Mouse (Mus musculus) intestine, embryonic 16.5 days (tissue): ENCODE results near the gene Mrpl20. TPM values are rescaled to one million over a fixed set of nuclear protein-coding genes. Genes with fewer than 3 reads are reported as not detected.

ENCODE experiments used
- ATAC-seq: fragments of 200-750 bp; cut with Nextera tagmentation; 2 replicates; pipeline ENCODE4 v1.8.0; 2017; ENCODE audit warnings: moderate TSS enrichment, moderate library complexity
- H3K27ac ChIP-seq: fragments of 300-500 bp; sonication (generic); 2 replicates; pipeline ENCODE4 v1.5.1; 2014; ENCODE audit warnings: mild to moderate bottlenecking, low read length
- H3K27me3 ChIP-seq: fragments of 300-500 bp; sonication (generic); replicated peaks from 2 replicates; pipeline ENCODE4 v1.6.1; 2014; ENCODE audit warnings: low read length, control low read depth, mixed read lengths; ENCODE audit not compliant: control insufficient read depth, insufficient read depth
- H3K36me3 ChIP-seq: fragments of 300-500 bp; sonication (generic); 2 replicates; pipeline ENCODE4 v1.6.1; 2014; ENCODE audit warnings: low read length, control low read depth; ENCODE audit not compliant: control insufficient read depth, insufficient read depth
- H3K4me1 ChIP-seq: fragments of 300-500 bp; sonication (generic); 2 replicates; pipeline ENCODE4 v1.6.1; 2014; ENCODE audit warnings: low read length, control low read depth, mixed read lengths; ENCODE audit not compliant: control insufficient read depth, insufficient read depth
- H3K4me2 ChIP-seq: fragments of 300-500 bp; sonication (generic); 2 replicates; pipeline ENCODE4 v1.6.1; 2014; ENCODE audit warnings: low read depth, low read length, control low read depth
- H3K4me3 ChIP-seq: fragments of 300-500 bp; sonication (generic); 2 replicates; pipeline ENCODE4 v1.5.1; 2014; ENCODE audit warnings: mild to moderate bottlenecking, low read length
- H3K9ac ChIP-seq: fragments of 300-500 bp; sonication (generic); 2 replicates; pipeline ENCODE4 v1.6.1; 2014; ENCODE audit warnings: low read depth, low read length
- H3K9me3 ChIP-seq: fragments of 300-500 bp; sonication (generic); 2 replicates; pipeline ENCODE4 v1.6.1; 2016; ENCODE audit warnings: low read length, control low read depth; ENCODE audit not compliant: control insufficient read depth
- WGBS: fragments of 180-500 bp; shearing (Covaris S2); extraction: QIAGEN DNeasy Blood & Tissue Kit; methylation state at CpG from one replicate; pipeline ENCODE4 v1.1.7; 2014; 5-methylcytosine and 5-hydroxymethylcytosine counted together
- polyA plus RNA-seq: library from polyadenylated mRNA; unstranded; fragments of >200 nt; fragmentation: Nextera tagmentation; extraction: Ambion mirVana; gene quantifications from 2 replicates; pipeline ENCODE4 v1.2.1, GENCODE M21; 2015

Gene Mrpl20
- polyA plus RNA-seq, 1 experiment from 2014 or later = 226 TPM

- no peak overlapping the region for H3K4me2 ChIP-seq
Measured at GRCm38 (mm10) chr4:155843231-155843630, 40.6 kb downstream of the Mrpl20 start.

GRCm38 (mm10) chr4:155846871-155847578 is 44.3 kb downstream of the Mrpl20 start, which contains the start of gene Dvl1:
Gene Dvl1, plus strand, starts transcription at chr4:155847402.
- H3K9ac ChIP-seq = peak within 1 kb of the TSS; percentile 90
- H3K4me3 ChIP-seq = peak within 1 kb of the TSS; percentile 86
- H3K27me3 ChIP-seq = no peaks in the 10 kb centered on the region
- H3K4me2 ChIP-seq = peak within 1 kb of the TSS; percentile 85
- H3K4me1 ChIP-seq = peaks cover 27% of the 10 kb centered on the region
- no peaks in the 10 kb centered on the region for H3K36me3 ChIP-seq
- 2% methylated on average over 59 of the region's 65 CpGs for WGBS
- peak; percentile 94 for ATAC-seq
- H3K9me3 ChIP-seq = no peaks in the 10 kb centered on the region
- H3K27ac ChIP-seq = peak within 1 kb of the TSS; percentile 58; the same call in 1 of the 2 replicates

More at GRCm38 (mm10) chr4:155843231-155843630, 40.6 kb downstream of the Mrpl20 start:
- Histone ChIP-seq H3K9me3 (no peaks in the 10 kb centered on the region), H3K27me3 (no peaks in the 10 kb centered on the region), H3K27ac (no peak overlapping the region), H3K9ac (no peak overlapping the region), H3K36me3 (no peaks in the 10 kb centered on the region), H3K4me3 (no peak overlapping the region), H3K4me1 (peaks cover 28% of the 10 kb centered on the region)
- ATAC-seq = no peak
- 91% methylated on average over 5 of the region's 5 CpGs for WGBS

GRCm38 (mm10) chr4:155847591-155848352 is 45.1 kb downstream of the Mrpl20 start:
- H3K27me3 ChIP-seq = no peaks in the 10 kb centered on the region
- H3K9ac ChIP-seq = peak overlapping the region; percentile 90
- peak overlapping the region; percentile 58; the same call in 1 of the 2 replicates for H3K27ac ChIP-seq
- H3K4me2 ChIP-seq = peak overlapping the region; percentile 76
- WGBS = 2% methylated on average over 63 of the region's 69 CpGs
- H3K4me1 ChIP-seq = peaks cover 27% of the 10 kb centered on the region
- ATAC-seq = peak; percentile 65
- no peaks in the 10 kb centered on the region for H3K9me3 ChIP-seq
- H3K4me3 ChIP-seq = peak overlapping the region; percentile 86
- H3K36me3 ChIP-seq = no peaks in the 10 kb centered on the region

GRCm38 (mm10) chr4:155848434-155849095 is 45.9 kb downstream of the Mrpl20 start:
- Histone ChIP-seq H3K9me3 (no peaks in the 10 kb centered on the region), H3K27me3 (no peaks in the 10 kb centered on the region), H3K36me3 (0 out of 2 replicates have a peak, but pooled peaks cover 1% of the 10 kb centered on the region), H3K27ac (no peak overlapping the region), H3K4me3 (peak overlapping the region; percentile 86), H3K4me2 (peak overlapping the region; percentile 76), H3K9ac (peak overlapping the region; percentile 90), H3K4me1 (peaks cover 27% of the 10 kb centered on the region)
- WGBS = 58% methylated on average over 7 of the region's 7 CpGs
- peak; percentile 12; the same call in 1 of the 2 replicates for ATAC-seq

GRCm38 (mm10) chr4:155849391-155849790 is 46.7 kb downstream of the Mrpl20 start:
- 88% methylated on average over 2 of the region's 2 CpGs for WGBS
- ATAC-seq = no peak

GRCm38 (mm10) chr4:155849792-155850451 is 47.2 kb downstream of the Mrpl20 start:
- ATAC-seq = no peak
- no peak overlapping the region for H3K4me3 ChIP-seq
- peaks cover 27% of the 10 kb centered on the region for H3K4me1 ChIP-seq
- peaks cover 11% of the 10 kb centered on the region; the same call in 1 of the 2 replicates for H3K36me3 ChIP-seq
- H3K27ac ChIP-seq = no peak overlapping the region
- 79% methylated on average over 3 of the region's 3 CpGs for WGBS
- H3K9ac ChIP-seq = no peak overlapping the region
- no peaks in the 10 kb centered on the region for H3K27me3 ChIP-seq
- H3K4me2 ChIP-seq = no peak overlapping the region
- H3K9me3 ChIP-seq = no peaks in the 10 kb centered on the region

More at GRCm38 (mm10) chr4:155849391-155849790, 46.7 kb downstream of the Mrpl20 start:
- Histone ChIP-seq H3K27ac (no peak overlapping the region), H3K9ac (no peak overlapping the region), H3K4me3 (no peak overlapping the region), H3K27me3 (no peaks in the 10 kb centered on the region), H3K4me2 (no peak overlapping the region), H3K4me1 (peaks cover 27% of the 10 kb centered on the region), H3K36me3 (0 out of 2 replicates have a peak, but pooled peaks cover 5% of the 10 kb centered on the region), H3K9me3 (no peaks in the 10 kb centered on the region)

- ATAC-seq = no peak
- no peak overlapping the region for H3K4me3 ChIP-seq
Measured at GRCm38 (mm10) chr4:155851368-155851767, 48.7 kb downstream of the Mrpl20 start.

GRCm38 (mm10) chr4:155851951-155852411 is 49.3 kb downstream of the Mrpl20 start:
- ATAC-seq = no peak
- no peak overlapping the region for H3K27ac ChIP-seq

More at GRCm38 (mm10) chr4:155851368-155851767, 48.7 kb downstream of the Mrpl20 start:
- Histone ChIP-seq H3K27ac (no peak overlapping the region), H3K27me3 (no peaks in the 10 kb centered on the region), H3K9me3 (no peaks in the 10 kb centered on the region), H3K4me2 (no peak overlapping the region), H3K9ac (no peak overlapping the region), H3K4me1 (peaks cover 27% of the 10 kb centered on the region), H3K36me3 (peaks cover 17% of the 10 kb centered on the region; the same call in 1 of the 2 replicates)
- WGBS = 87% methylated on average over 3 of the region's 3 CpGs

More at GRCm38 (mm10) chr4:155851951-155852411, 49.3 kb downstream of the Mrpl20 start:
- H3K4me1 ChIP-seq = peaks cover 24% of the 10 kb centered on the region
- H3K4me2 ChIP-seq = no peak overlapping the region
- H3K9me3 ChIP-seq = no peaks in the 10 kb centered on the region
- H3K4me3 ChIP-seq = no peak overlapping the region
- no peaks in the 10 kb centered on the region for H3K27me3 ChIP-seq
- 83% methylated on average over 2 of the region's 2 CpGs for WGBS
- H3K9ac ChIP-seq = no peak overlapping the region
- H3K36me3 ChIP-seq = peaks cover 20% of the 10 kb centered on the region
